Mouse (Mus musculus) hindbrain, embryonic 13.5 days (tissue): ENCODE results near the gene Psenen. TPM values are rescaled to one million over a fixed set of nuclear protein-coding genes. Genes with fewer than 3 reads are reported as not detected.

Experiments
- ATAC-seq: fragments of 200-750 bp; cut with Nextera tagmentation; 2 replicates; pipeline ENCODE4 v1.8.0; 2017; ENCODE audit warnings: moderate TSS enrichment; ENCODE audit not compliant: low FRiP score
- H3K27ac ChIP-seq: fragments of 300-500 bp; sonication (generic); 2 replicates; pipeline ENCODE4 v1.5.1; 2015; ENCODE audit warnings: inconsistent platforms, mild to moderate bottlenecking, moderate library complexity
- H3K27me3 ChIP-seq: fragments of 300-500 bp; sonication (generic); 2 replicates; pipeline ENCODE4 v1.6.1; 2015; ENCODE audit warnings: mild to moderate bottlenecking, inconsistent platforms
- H3K36me3 ChIP-seq: fragments of 300-500 bp; sonication (generic); 2 replicates; pipeline ENCODE4 v1.6.1; 2015; ENCODE audit warnings: mild to moderate bottlenecking, inconsistent platforms
- H3K4me1 ChIP-seq: fragments of 300-500 bp; sonication (generic); replicated peaks from 2 replicates; pipeline ENCODE4 v1.6.1; 2015; ENCODE audit warnings: inconsistent platforms
- H3K4me2 ChIP-seq: fragments of 300-500 bp; sonication (generic); 2 replicates; pipeline ENCODE4 v1.6.1; 2015; ENCODE audit warnings: inconsistent platforms, mild to moderate bottlenecking, moderate library complexity
- H3K4me3 ChIP-seq: fragments of 300-500 bp; sonication (generic); 2 replicates; pipeline ENCODE4 v1.5.1; 2015; ENCODE audit warnings: mild to moderate bottlenecking, inconsistent platforms
- H3K9ac ChIP-seq: fragments of 300-500 bp; sonication (generic); 2 replicates; pipeline ENCODE4 v1.6.1; 2015; ENCODE audit warnings: mild to moderate bottlenecking, inconsistent platforms
- H3K9me3 ChIP-seq: fragments of 300-500 bp; sonication (generic); 2 replicates; pipeline ENCODE4 v1.6.1; 2016; ENCODE audit warnings: inconsistent platforms
- WGBS: fragments of 180-500 bp; shearing (Covaris S2); methylation state at CpG from one replicate; pipeline ENCODE4 v1.1.7; 2015; 5-methylcytosine and 5-hydroxymethylcytosine counted together
- polyA plus RNA-seq: library from polyadenylated mRNA; unstranded; fragments of >200 nt; fragmentation: Nextera tagmentation; extraction: Ambion mirVana; gene quantifications from 2 replicates; pipeline ENCODE4 v1.2.1, GENCODE M21; 2015

Gene Psenen
- polyA plus RNA-seq = 134 and 139 TPM in 2 replicates

DNA sequence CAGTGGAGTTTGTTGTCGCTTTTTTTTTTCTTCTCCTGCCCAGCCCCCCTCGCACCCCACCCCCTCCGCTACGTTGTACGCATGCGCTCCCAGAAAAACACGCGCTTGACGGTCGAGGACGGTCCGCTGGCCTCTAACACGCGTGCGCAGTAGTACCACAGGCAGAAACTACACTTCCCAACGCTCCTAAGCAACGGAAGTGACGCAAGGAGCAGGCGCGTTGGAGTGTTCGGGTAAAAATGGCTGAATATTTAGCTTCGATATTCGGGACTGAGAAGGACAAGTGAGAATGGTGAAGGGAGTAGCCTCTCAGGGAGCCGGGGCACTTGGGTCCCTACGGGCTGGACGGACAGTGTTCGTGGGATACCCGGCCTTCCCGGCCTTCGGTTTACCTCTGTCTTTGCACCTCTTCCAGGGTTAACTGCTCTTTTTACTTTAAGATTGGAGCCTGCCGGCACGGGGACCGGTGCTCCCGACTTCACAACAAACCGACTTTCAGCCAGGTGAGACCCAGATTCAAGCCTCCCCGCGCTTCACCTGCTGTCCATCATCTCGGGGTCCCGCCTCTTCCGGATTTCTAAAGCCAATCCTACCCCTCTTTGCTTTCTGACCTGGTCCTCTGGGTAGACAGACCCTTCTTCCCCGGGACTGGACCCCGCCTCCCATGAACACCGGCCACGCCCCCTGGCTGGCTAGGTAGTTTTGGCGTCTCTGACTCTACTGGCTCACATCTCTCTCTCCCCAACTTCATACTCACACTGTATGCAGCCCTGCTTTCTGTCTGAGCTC, at the start of gene Psenen, which contains the start of the genes U2af1l4 and Gm49396:
Psenen (minus strand) TSS at position 511 of the 789 bp plus-strand sequence.
U2af1l4 (plus strand) TSS at position 185 of the 789 bp plus-strand sequence.
Gm49396 (plus strand) TSS at position 228 of the 789 bp plus-strand sequence.
- H3K4me3 ChIP-seq = peak within 1 kb of the TSS; percentile 75
- ATAC-seq = peak; percentile 83
- no peaks in the 10 kb centered on the region for H3K27me3 ChIP-seq
- H3K4me2 ChIP-seq = peak within 1 kb of the TSS; percentile 73
- H3K9me3 ChIP-seq = no peaks in the 10 kb centered on the region
- H3K36me3 ChIP-seq = peaks cover 31% of the 10 kb centered on the region
- under 1% methylated on average over 45 of the region's 45 CpGs for WGBS
- H3K27ac ChIP-seq = peak within 1 kb of the TSS; percentile 95
- peaks cover 32% of the 10 kb centered on the region for H3K4me1 ChIP-seq
- H3K9ac ChIP-seq = peak within 1 kb of the TSS; percentile 76

GRCm38 (mm10) chr7:30612654-30613402, 49.4 kb upstream of the Psenen start, which contains the start of gene Upk1a:
Gene Upk1a (minus strand): TSS chr7:30612847.
- no peak; the same call in 1 of the 2 replicates for ATAC-seq
- 0 out of 2 replicates have a peak within 1 kb of the TSS, but pooled peaks have one; percentile 13 for H3K9ac ChIP-seq
- no peak within 1 kb of the TSS for H3K4me2 ChIP-seq
- H3K9me3 ChIP-seq = no peaks in the 10 kb centered on the region
- H3K36me3 ChIP-seq = peaks cover 29% of the 10 kb centered on the region
- H3K4me3 ChIP-seq = no peak within 1 kb of the TSS
- H3K27ac ChIP-seq = no peak within 1 kb of the TSS
- no peaks in the 10 kb centered on the region for H3K27me3 ChIP-seq
- WGBS = 75% methylated on average over 8 of the region's 8 CpGs
- no peaks in the 10 kb centered on the region for H3K4me1 ChIP-seq

- Histone ChIP-seq H3K9ac (no peak overlapping the region), H3K4me2 (no peak overlapping the region), H3K4me3 (no peak overlapping the region), H3K9me3 (no peaks in the 10 kb centered on the region), H3K27me3 (no peaks in the 10 kb centered on the region), H3K4me1 (no peaks in the 10 kb centered on the region), H3K36me3 (peaks cover 2% of the 10 kb centered on the region; the same call in 1 of the 2 replicates), H3K27ac (no peak overlapping the region)
- 66% methylated on average over 7 of the region's 7 CpGs for WGBS
- ATAC-seq = no peak
Observed at GRCm38 (mm10) chr7:30610043-30610442, 46.6 kb upstream of the Psenen start.

- Histone ChIP-seq H3K36me3 (no peaks in the 10 kb centered on the region), H3K4me3 (no peak overlapping the region), H3K27ac (no peak overlapping the region), H3K27me3 (no peaks in the 10 kb centered on the region), H3K4me2 (no peak overlapping the region), H3K9me3 (no peaks in the 10 kb centered on the region), H3K9ac (no peak overlapping the region), H3K4me1 (no peaks in the 10 kb centered on the region)
- WGBS = 54% methylated on average over 16 of the region's 16 CpGs
- ATAC-seq = no peak
Observed at GRCm38 (mm10) chr7:30608476-30608875, 45.0 kb upstream of the Psenen start.

DNA sequence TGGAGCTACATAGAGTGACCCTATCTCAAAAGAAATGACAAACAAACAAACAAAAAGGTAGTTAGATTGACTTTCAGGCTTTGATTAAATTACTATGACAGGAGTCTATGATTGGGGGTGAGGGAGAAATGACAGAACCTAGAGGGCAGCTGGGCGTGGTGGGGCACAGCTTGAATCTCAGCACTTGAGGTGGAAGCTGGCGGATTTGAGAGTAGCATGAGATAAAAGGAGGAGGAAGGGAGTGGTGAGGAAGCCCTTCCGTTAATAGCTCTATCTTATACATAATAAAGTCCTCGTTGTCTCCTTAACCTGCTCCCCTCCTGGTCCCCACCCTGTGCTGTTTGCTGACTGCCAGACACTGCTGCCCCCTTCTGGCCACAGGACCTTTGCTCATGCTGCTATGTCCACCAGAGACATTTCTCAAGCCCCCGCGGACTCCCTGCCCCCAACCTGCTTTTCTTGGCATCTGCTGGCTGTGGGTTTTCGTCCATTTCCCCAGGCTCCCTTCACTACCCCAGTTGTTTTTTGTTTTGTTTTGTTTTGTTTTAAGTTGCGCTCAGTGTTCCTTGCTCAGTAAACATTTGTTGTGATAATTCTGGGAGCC, 44.4 kb upstream of the Psenen start:
- H3K9ac ChIP-seq = no peak overlapping the region
- no peak overlapping the region for H3K4me3 ChIP-seq
- H3K4me1 ChIP-seq = no peaks in the 10 kb centered on the region
- no peak overlapping the region for H3K27ac ChIP-seq
- ATAC-seq = no peak
- H3K36me3 ChIP-seq = no peaks in the 10 kb centered on the region
- WGBS = 32% methylated on average over 8 of the region's 8 CpGs
- no peak overlapping the region for H3K4me2 ChIP-seq
- H3K27me3 ChIP-seq = no peaks in the 10 kb centered on the region
- H3K9me3 ChIP-seq = no peaks in the 10 kb centered on the region

DNA sequence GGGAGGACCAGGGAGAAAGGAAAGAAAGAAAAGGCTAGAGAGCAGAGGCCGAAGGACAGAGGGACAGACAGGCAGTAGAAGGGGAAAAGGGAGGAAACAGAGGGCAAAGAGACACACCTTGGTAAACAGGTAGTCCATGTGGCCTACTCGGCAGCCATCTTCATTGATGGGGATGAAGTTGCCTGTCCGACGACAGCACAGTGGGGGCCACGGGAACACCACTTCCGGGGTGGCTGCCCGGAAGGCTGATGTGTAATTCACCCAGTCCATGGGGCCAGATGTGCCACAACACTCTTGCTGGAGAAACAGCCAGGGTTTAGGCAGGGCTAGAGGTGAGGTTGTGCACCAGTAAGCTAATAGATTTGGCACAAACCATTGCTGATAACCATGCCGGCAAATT, 41.5 kb upstream of the Psenen start:
- Histone ChIP-seq H3K36me3 (no peaks in the 10 kb centered on the region), H3K27ac (no peak overlapping the region), H3K27me3 (no peaks in the 10 kb centered on the region), H3K4me1 (peaks cover 9% of the 10 kb centered on the region; the same call in 1 of the 2 replicates), H3K9me3 (no peaks in the 10 kb centered on the region), H3K4me2 (no peak overlapping the region), H3K9ac (peak overlapping the region; percentile 24; the same call in 1 of the 2 replicates), H3K4me3 (no peak overlapping the region)
- WGBS = 88% methylated on average over 8 of the region's 8 CpGs
- ATAC-seq = no peak

GRCm38 (mm10) chr7:30604424-30604823, 41.0 kb upstream of the Psenen start:
- WGBS = 65% methylated on average over 8 of the region's 8 CpGs
- no peak for ATAC-seq
- Histone ChIP-seq H3K27ac (no peak overlapping the region), H3K9me3 (no peaks in the 10 kb centered on the region), H3K4me2 (no peak overlapping the region), H3K36me3 (no peaks in the 10 kb centered on the region), H3K4me1 (peaks cover 14% of the 10 kb centered on the region), H3K27me3 (no peaks in the 10 kb centered on the region), H3K4me3 (no peak overlapping the region), H3K9ac (peak overlapping the region; percentile 29; the same call in 1 of the 2 replicates)

- no peaks in the 10 kb centered on the region for H3K36me3 ChIP-seq
- no peaks in the 10 kb centered on the region for H3K27me3 ChIP-seq
- H3K4me3 ChIP-seq = no peak overlapping the region
- no peak overlapping the region for H3K27ac ChIP-seq
- no peak for ATAC-seq
- H3K4me2 ChIP-seq = no peak overlapping the region
- H3K9ac ChIP-seq = no peak overlapping the region
- WGBS = 58% methylated on average over 3 of the region's 3 CpGs
- peaks cover 14% of the 10 kb centered on the region for H3K4me1 ChIP-seq
- no peaks in the 10 kb centered on the region for H3K9me3 ChIP-seq
Observed at GRCm38 (mm10) chr7:30602583-30602982, 39.2 kb upstream of the Psenen start.

DNA sequence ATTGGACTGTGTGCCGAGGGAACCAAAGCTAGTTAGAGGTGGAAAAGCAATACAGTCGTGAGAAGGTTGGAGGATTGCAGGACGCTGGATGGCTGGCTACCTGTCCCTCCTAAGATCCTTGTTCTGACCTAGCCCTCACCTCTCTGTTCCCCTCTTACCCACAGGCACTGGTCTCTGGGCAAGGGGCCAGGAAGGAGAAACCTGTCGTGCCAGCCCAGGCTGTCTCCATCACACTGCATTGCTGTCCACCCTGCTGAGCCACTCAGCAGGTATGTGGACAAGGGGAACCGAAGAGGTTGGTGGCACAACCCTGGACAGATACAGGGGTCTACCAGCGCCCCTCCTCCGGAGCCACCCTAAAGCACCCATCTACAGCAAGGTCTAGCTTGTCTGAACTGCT, 37.2 kb upstream of the Psenen start:
- ATAC-seq = no peak
- WGBS = 70% methylated on average over 7 of the region's 7 CpGs
- peak overlapping the region; percentile 40 for H3K27ac ChIP-seq
- no peak overlapping the region for H3K9ac ChIP-seq
- H3K4me2 ChIP-seq = peak overlapping the region; percentile 40; the same call in 1 of the 2 replicates
- H3K36me3 ChIP-seq = no peaks in the 10 kb centered on the region
- H3K9me3 ChIP-seq = no peaks in the 10 kb centered on the region
- H3K4me3 ChIP-seq = no peak overlapping the region
- H3K4me1 ChIP-seq = peaks cover 14% of the 10 kb centered on the region
- no peaks in the 10 kb centered on the region for H3K27me3 ChIP-seq

GRCm38 (mm10) chr7:30599933-30600353, 36.5 kb upstream of the Psenen start:
- H3K27me3 ChIP-seq = no peaks in the 10 kb centered on the region
- peak overlapping the region; percentile 16; the same call in 1 of the 2 replicates for H3K4me3 ChIP-seq
- H3K4me1 ChIP-seq = peaks cover 14% of the 10 kb centered on the region
- peak; percentile 99 for ATAC-seq
- H3K27ac ChIP-seq = peak overlapping the region; percentile 73
- peak overlapping the region; percentile 40 for H3K4me2 ChIP-seq
- H3K9ac ChIP-seq = no peak overlapping the region
- H3K36me3 ChIP-seq = no peaks in the 10 kb centered on the region
- under 1% methylated on average over 16 of the region's 16 CpGs for WGBS
- H3K9me3 ChIP-seq = no peaks in the 10 kb centered on the region

DNA sequence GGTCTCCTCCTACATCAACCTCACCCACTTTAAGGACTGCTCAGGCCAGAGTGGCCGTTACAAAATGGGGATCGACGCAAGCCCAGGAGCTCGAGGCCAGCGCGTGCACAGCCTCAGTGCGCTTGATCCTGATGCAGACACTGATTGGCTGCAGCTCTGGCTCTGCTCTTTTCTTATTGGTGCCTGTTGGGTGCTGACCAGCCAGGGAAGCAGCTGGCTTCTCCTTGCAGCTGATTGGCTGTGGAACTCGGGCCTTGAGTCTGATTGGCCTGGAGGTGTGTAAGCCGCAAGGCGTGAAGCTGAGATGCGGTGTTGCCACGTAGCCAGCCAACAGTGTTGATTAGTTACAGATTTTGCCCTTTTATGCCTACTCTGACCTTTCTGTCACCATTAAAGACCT, 35.4 kb upstream of the Psenen start, which contains the start of gene Zbtb32:
Zbtb32 (minus strand) TSS at position 124 of the 400 bp plus-strand sequence.
- 95% methylated on average over 12 of the region's 12 CpGs for WGBS
- no peaks in the 10 kb centered on the region for H3K9me3 ChIP-seq
- no peaks in the 10 kb centered on the region for H3K27me3 ChIP-seq
- H3K27ac ChIP-seq = peak within 1 kb of the TSS; percentile 73
- H3K36me3 ChIP-seq = no peaks in the 10 kb centered on the region
- ATAC-seq = no peak
- peaks cover 18% of the 10 kb centered on the region for H3K4me1 ChIP-seq
- H3K9ac ChIP-seq = no peak within 1 kb of the TSS
- H3K4me2 ChIP-seq = peak within 1 kb of the TSS; percentile 40
- peak within 1 kb of the TSS; percentile 16; the same call in 1 of the 2 replicates for H3K4me3 ChIP-seq

DNA sequence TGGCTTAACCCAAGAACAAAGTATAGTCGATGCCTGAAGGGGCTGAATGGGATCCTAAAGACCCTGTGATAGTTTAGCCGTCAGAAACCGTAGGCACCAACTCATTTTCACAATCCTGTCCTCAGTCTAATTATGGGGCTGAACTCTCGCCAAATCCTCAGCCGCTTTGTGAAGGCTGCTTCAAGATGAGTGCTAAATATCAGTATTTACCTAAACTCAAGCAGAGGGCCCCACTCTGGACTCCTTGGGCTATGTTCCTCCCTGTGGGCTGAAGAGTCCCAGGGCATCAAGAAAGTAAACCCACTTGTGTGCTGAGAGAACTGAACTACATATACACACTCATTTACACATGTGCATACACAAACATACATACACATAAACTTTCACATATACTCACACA, 33.4 kb upstream of the Psenen start:
- Histone ChIP-seq H3K4me2 (no peak overlapping the region), H3K4me1 (peaks cover 19% of the 10 kb centered on the region), H3K9ac (no peak overlapping the region), H3K36me3 (no peaks in the 10 kb centered on the region), H3K27ac (no peak overlapping the region), H3K4me3 (no peak overlapping the region), H3K9me3 (no peaks in the 10 kb centered on the region), H3K27me3 (no peaks in the 10 kb centered on the region; the same call in 1 of the 2 replicates)
- 82% methylated on average over 5 of the region's 5 CpGs for WGBS
- ATAC-seq = no peak
